Mouse (Mus musculus) liver, embryonic 14.5 days (tissue): Measurements from ENCODE around the gene Fcgr1.

Experiments
- CTCF ChIP-seq: IDR thresholded peaks from 2 replicates; pipeline ENCODE4 v1.5.1; 2016; ENCODE audit warnings: antibody characterized with exemption, low read depth, control low read depth
- EP300 ChIP-seq: IDR thresholded peaks from 2 replicates; pipeline ENCODE4 v1.6.1; 2016; ENCODE audit warnings: antibody characterized with exemption, low read depth

- TF ChIP-seq CTCF (no peak), EP300 (no peak)
Measured at GRCm38 (mm10) chr3:96309441-96309840, 15.7 kb upstream of the Fcgr1 start.
